Mouse (Mus musculus) skeletal muscle tissue, postnatal 0 days (tissue): ENCODE data around the gene Ces1d. TPM values are rescaled to one million over a fixed set of nuclear protein-coding genes. Genes with fewer than 3 reads are reported as not detected.

Experiments used
- polyA plus RNA-seq: library from polyadenylated mRNA; unstranded; fragments of >200 nt; fragmentation: Nextera tagmentation; extraction: Ambion mirVana; gene quantifications from 2 replicates; pipeline ENCODE4 v1.2.1, GENCODE M21; 2015

The Ces1d gene
- 0.29 and 4.2 TPM in 2 replicates for polyA plus RNA-seq

GRCm38 (mm10) chr8:93197685-93198525 lies at the start of gene Ces1d:
Ces1d (minus strand) TSS chr8:93197838.

GRCm38 (mm10) chr8:93229446-93229845 lies 31.8 kb upstream of the Ces1d start, which contains the start of gene Ces1e:
Ces1e (minus strand) TSS chr8:93229619.

GRCm38 (mm10) chr8:93131233-93131980 lies 66.2 kb downstream of the Ces1d start, which contains the start of gene Ces1c:
Ces1c (minus strand) TSS chr8:93131283.

Other genes with a start within 250 kb of the Ces1d start
- 0.02 and 0.08 TPM in 2 replicates for gene Slc6a2, start 237.8 kb downstream of the Ces1d start, polyA plus RNA-seq
- gene Ces1a, start 149.6 kb downstream of the Ces1d start, polyA plus RNA-seq = not detected in 2 replicates
- gene Ces1b, start 117.8 kb downstream of the Ces1d start, polyA plus RNA-seq = not detected in 2 replicates
- gene Ces1c, start 66.6 kb downstream of the Ces1d start, polyA plus RNA-seq = not detected in 2 replicates
- not detected in 2 replicates for gene Ces1e, start 31.8 kb upstream of the Ces1d start, polyA plus RNA-seq
- gene Ces1f, start 81.9 kb upstream of the Ces1d start, polyA plus RNA-seq = 6.5 TPM in 1 of 2 replicates, not detected in the other
- not detected in 2 replicates for gene Ces1g, start 139.5 kb upstream of the Ces1d start, polyA plus RNA-seq
- not detected in 2 replicates for gene Ces1h, start 181.9 kb upstream of the Ces1d start, polyA plus RNA-seq